Mouse (Mus musculus) G1E-ER4 (cell line): ENCODE results near the gene Cinp. TPM values are rescaled to one million over a fixed set of nuclear protein-coding genes. Genes with fewer than 3 reads are reported as not detected.

Source experiments
- GATA1 ChIP-seq: IDR thresholded peaks from one replicate; pipeline ENCODE4 v1.8.0; 2012; ENCODE audit warnings: low read length, inconsistent platforms
- polyA plus RNA-seq: library from polyadenylated mRNA; stranded (reverse); fragments of >175 nt; gene quantifications from 2 replicates; pipeline ENCODE4 v1.2.3, GENCODE M21; 2012

The Cinp gene
- polyA plus RNA-seq, 1 experiment = 7.9 TPM

DNA sequence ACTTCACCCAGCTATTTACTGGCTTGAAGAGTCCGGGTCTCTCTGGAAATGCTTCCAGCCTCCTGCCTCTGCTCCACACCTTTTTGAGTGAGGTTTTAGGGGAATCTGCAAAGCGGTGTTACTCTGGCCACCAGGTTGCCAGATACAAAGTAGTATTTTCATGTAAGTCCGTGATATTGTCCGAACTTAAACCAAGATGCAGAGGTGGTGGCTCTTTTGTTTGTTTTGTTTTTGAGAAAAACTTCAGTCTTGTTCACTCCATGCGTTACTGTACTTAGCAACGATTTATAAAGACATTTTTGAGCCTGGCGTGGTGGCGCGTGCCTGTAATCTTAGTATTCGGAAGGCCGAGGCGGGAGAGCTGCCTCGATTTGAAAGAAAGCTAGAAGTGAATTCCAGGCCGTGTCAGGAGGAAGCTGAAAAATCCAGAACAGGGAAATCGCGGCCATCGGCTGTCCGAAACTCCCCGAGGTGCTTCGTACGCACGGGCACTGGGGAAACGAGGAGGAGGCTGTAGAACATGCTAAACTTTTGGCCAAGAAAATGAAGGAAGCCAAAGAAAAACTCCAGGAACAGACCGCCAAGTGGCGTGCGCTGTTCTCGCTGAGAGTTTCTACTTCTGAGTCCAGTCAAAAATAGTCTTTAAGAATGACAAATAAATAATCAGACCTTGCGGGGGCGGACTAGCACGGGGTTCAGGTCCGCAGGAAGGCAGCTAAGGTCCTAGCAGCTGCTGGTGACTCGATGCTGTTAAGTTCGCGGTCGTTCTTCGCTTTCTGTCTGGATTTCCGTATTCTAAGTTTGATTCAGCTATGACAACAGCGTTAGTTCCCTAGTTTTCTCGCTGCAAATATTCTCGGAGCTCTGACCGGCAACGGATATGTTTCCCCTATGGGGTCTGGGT is 44.5 kb downstream of the Cinp start:
- no peak for TF ChIP-seq GATA1

DNA sequence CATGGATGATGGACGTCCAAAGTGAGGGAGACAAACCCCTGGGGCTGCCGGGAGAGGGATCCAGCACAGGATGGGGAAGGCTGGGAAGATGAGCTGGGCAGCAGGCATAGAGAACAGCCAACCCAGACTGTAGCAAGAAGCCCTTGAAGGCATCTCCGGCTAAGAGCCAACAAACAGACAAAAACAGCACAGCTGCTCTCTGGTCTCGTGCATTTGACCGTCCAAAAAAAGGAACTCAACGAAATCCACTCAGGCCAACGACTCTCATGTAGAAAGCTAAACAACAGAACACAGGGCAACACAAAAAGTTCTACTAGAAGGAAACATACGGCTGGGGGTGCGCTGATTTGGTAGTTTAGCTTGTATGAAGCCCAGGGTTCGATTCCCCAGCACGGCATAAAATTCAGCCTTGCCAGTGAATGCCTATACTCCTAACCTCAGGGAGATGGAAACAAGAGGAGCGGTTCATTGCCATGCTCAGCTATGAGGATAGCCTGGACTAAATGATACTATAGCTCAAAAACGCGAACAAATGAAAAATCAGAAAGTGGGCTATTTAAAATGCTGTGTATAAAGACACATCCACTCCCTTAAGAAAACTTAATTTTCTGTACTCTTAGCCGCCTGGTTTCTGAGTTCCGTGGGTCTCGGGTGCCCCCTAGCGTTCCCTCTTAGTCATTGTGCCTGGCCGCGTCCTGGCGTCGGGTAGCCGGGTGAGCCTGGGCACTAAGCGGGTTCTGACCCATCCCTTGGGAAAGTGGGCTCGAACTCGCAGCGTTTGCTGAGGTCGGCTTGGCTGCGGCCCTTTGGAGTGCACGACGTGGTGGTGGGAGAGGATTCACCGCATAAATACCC is 45.5 kb downstream of the Cinp start:
- no peak for TF ChIP-seq GATA1

DNA sequence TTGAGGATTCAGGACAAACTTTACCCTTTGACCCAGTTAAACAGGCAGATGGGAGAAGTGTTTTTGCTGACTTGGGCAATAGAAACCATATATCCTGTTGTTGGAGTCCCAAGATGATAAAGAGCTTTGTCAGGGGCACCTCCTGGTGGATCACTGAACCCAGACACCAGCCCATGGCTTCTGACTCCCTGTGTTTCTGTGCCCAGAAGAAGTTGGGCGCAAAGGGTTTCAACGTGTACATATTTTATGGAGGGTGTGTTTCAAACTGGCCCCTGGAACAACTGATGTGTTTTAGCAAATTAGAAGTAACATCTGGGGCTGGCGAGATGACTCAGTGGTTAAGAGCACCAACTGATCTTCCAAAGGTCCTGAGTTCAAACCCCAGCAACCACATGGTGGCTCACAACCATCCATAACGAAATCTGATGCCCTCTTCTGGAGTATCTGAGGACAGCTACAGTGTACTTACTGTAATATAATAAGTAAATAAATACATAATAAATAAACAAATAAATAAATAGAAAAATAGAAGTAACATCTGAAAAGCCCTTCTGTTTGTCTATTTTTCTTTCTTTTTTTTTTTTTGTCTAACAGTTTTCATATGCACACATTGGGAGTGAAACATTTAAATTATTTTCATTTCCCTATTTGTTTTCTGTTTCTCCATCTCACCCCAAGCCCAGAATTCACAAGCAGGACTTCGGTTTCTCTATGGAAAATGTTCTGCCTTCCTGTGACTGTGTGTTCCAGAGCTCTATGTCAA is 47.0 kb downstream of the Cinp start:
- TF ChIP-seq GATA1 = no peak

DNA sequence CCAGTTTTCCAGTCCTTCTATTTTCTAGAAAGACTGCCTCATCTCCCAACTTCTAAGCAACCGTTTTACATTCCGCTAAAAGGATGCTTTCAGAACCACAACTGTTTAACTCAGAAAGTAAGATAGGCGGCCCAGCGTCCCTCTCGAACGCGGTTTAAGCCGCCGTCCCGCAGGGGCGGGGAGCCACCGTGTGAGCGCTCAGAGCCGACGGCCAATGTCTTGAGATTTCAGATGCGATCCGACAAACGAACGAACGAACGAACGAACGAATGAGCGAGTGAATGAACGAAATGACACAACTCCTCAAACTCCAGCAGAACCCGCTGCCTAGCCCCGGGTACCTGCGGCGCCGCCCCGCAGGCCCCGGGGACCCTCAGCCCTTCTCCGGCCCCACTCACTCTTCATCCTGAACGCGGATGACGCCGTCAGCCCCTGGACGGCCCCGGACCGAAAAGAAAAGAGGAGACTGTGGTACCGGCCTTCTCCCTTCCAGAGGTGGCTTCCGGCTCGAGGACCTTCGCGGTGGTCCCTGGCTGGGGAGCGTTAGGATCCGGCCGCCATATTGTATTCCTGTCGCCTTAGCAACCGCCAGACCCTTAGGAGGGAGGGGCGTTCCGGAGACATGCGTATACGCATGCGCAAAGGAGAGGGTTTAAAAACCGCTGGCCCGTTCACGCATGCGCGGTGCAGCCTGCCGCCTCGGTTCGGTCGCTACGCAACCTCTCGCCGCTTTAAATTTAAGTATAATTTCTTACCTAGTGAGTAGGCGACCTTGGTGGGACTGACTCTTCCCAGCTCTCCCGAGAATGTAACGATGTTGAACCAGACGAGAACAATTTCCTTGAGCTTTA is 48.4 kb downstream of the Cinp start, which contains the start of gene Mok:
Mok (minus strand) TSS at position 592 of the 851 bp plus-strand sequence.
- TF ChIP-seq GATA1 = no peak

DNA sequence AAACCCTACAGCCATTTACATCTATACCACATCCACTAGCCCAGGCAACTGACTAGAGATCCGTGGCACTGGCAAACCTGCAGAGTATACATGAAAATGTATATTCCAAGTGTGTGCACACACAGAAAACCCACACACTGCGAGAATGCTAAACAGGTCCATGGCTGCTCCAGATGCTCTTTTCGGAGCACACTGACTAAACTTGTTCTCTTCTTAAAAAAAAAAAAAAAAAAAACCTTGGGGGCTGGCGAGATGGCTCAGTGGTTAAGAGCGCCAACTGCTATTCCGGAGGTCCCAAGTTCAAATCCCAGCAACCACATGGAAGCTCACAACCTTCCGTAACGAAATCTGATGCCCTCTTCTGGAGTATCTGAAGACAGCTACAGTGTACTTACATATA is 51.1 kb downstream of the Cinp start:
- no peak for TF ChIP-seq GATA1

DNA sequence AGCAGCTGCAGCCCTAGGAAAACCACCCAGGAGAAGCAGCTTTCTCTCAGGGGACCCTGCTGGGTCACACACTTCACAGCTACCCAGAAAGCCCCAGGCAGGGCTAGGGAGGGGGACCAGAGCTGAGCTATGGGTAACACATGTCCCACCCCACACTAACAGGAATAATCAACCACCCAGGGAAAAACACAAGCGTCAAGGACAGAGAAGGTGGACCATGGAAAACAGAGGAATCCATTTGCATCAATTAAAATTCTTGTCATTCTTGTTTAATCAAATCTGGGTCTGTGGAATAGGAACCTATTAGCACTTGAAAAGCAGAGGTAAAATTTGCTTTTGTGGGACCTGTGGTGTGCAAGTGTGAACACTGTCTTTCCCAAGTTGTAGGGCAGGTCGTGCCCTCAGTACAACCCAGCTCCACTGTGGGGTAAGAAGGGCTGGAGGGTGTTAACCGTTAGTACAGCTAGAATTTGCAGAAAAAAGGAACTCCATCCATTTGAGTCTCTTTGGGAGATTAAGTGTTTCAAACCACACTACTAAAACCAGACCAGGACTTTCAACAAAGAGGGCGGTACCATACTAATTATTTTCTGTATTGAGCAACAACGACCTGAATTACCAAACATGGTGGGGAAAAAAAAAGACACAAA is 51.6 kb downstream of the Cinp start:
- TF ChIP-seq GATA1 = no peak

DNA sequence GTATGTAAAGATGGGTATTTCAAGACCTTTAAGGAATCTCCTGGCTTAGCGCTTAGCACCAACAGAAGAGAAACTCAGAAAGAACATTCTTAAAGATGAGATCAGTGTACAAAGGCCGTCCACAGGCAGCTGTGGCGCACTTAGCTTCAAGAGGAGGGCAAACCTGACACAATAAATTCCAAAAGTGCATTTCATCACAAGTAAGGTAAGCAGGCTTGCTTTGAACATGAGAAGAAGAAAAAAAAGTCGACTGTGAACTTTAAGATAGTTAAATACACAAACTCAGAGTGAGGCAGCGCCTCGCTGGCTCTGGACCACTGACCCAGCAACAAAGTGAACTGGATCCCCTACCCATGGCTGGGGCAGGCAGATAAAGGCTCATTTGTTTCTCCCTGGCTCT is 52.2 kb downstream of the Cinp start:
- no peak for TF ChIP-seq GATA1

DNA sequence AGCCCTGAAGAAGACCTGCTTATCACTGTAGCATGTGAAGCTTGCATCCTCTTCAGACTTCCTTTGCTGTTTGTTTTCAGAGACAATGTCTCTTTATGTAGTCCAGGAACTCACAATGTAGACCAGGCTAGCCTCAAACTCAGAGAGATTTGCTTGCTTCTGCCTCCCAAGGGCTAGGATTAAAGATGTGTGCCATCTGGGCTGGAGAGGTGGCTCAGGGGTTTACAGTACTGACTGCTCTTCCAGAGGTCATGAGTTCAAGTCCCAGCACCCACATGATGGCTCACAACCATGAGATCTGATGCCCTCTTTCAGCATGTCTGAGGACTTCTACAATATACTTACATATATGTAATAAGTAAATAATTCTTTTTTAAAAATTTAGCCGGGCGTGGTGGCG is 53.8 kb downstream of the Cinp start:
- TF ChIP-seq GATA1 = no peak

DNA sequence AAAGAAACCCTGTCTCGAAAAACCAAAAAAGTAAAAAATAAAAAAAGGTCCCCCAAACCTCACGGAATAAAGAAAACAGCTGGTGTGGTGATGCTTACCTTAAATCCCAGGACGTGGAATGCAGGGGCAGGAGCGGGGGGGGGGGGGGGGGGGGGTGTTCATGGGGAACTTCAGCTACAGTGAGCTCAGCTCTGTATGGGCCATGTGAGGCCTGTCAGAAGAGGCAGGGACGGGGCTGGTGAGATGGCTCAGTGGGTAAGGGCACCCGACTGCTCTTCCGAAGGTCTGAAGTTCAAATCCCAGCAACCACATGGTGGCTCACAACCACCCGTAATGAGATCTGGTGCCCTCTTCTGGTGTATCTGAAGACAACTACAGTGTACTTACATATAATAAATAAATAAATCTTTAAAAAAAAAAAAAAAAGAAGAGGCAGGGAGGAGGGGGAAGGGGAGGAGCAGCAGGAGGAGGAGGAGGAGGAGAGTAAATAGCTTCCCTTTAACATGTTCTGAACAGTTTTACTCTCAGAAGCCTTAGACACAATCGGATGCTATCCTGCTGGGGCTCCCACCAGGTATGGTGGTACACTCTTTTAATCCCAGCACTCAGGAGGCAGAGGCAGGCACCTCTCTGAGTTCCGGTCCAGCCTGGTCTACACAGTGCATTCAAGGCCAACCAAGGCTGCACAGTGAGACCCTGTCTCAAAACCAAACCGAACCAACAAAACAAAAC is 58.5 kb downstream of the Cinp start:
- no peak for TF ChIP-seq GATA1

DNA sequence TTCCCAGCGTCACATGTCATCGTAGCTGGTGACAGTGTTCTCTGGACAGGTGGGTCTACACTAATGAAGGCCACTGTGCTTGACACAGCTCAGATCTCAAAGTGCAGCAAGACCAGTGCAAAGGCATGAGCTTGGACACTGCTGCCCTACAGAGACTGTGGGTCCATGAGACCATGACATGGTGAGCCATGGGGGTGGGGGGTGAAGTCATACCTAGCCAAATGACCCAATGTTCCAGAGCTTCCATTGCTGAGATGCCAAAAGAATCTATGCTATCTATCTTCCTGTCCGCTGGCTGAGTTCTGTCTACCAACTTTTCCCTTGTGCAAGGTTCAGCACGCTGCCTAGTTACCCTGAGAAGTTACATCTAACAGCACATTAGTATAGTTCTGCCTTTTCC is 60.0 kb downstream of the Cinp start:
- no peak for TF ChIP-seq GATA1

Other genes starting within 250 kb of the Cinp start
- gene 1700001K19Rik, start 206.5 kb downstream of the Cinp start, polyA plus RNA-seq = not detected in 2 replicates
- gene Hsp90aa1, start 186.4 kb downstream of the Cinp start, polyA plus RNA-seq = 185 and 402 TPM in 2 replicates
- 11.6 and 29.7 TPM in 2 replicates for gene Wdr20, start 151.2 kb downstream of the Cinp start, polyA plus RNA-seq
- gene Mok, start 48.2 kb downstream of the Cinp start, polyA plus RNA-seq = 0.19 and 0.25 TPM in 2 replicates
- 7.4 and 7.8 TPM in 2 replicates for gene Zfp839, start 38.9 kb downstream of the Cinp start, polyA plus RNA-seq
- gene Tecpr2, start 119 bp upstream of the Cinp start, polyA plus RNA-seq = 3.1 and 3.3 TPM in 2 replicates
- 12.9 and 16.7 TPM in 2 replicates for gene Ankrd9, start 89.9 kb upstream of the Cinp start, polyA plus RNA-seq
- 47.2 and 54.2 TPM in 2 replicates for gene Rcor1, start 150.2 kb upstream of the Cinp start, polyA plus RNA-seq